Mouse (Mus musculus) MEL (cell line): ENCODE data around the gene Lsmem1. TPM values are rescaled to one million over a fixed set of nuclear protein-coding genes. Genes with fewer than 3 reads are reported as not detected.

Experiments
- DNase-seq: peaks from one replicate; pipeline ENCODE4 v3.0.0; 2011; ENCODE audit warnings: low read depth, low spot score
- H3K27ac ChIP-seq: 2 replicates; pipeline ENCODE4 v1.5.1; 2012; ENCODE audit warnings: low read depth, mild to moderate bottlenecking, control low read depth, low read length, moderate library complexity; ENCODE audit not compliant: control insufficient read depth
- H3K27me3 ChIP-seq, 2 experiments: fragments of 150-350 bp in 1 of 2; sonication (generic) in 1 of 2; 2 replicates each; pipeline ENCODE4 v1.6.1; 2012; ENCODE audit warnings: low read length in 2 of 2, mild to moderate bottlenecking in 2 of 2, improper control_type of control experiment in 1 of 2, moderate library complexity in 1 of 2; ENCODE audit not compliant: insufficient read depth in 2 of 2, control insufficient read depth in 1 of 2
- H3K36me3 ChIP-seq, 2 experiments: 2 replicates each; pipeline ENCODE4 v1.6.1; 2012 to 2014; ENCODE audit warnings: low read length in 2 of 2, improper control_type of control experiment in 1 of 2, inconsistent platforms in 1 of 2, mild to moderate bottlenecking in 1 of 2; ENCODE audit not compliant: insufficient read depth in 2 of 2, control insufficient read depth in 1 of 2
- H3K4me1 ChIP-seq, 2 experiments: fragments of 150-350 bp in 1 of 2; sonication (generic) in 1 of 2; 2 replicates each; pipeline ENCODE4 v1.6.1; 2012; ENCODE audit warnings: low read length in 2 of 2, improper control_type of control experiment in 1 of 2, mild to moderate bottlenecking in 1 of 2; ENCODE audit not compliant: insufficient read depth in 2 of 2, control insufficient read depth in 1 of 2
- H3K4me3 ChIP-seq, 2 experiments: fragments of 150-350 bp in 1 of 2; sonication (generic) in 1 of 2; 2 replicates each; pipeline ENCODE4 v1.5.1; 2012; ENCODE audit warnings: low read depth in 2 of 2, low read length in 2 of 2, mild to moderate bottlenecking in 2 of 2, moderate library complexity in 2 of 2, control low read depth in 1 of 2, improper control_type of control experiment in 1 of 2; ENCODE audit not compliant: control insufficient read depth in 1 of 2, insufficient read depth in 1 of 2
- H3K79me2 ChIP-seq: 2 replicates; pipeline ENCODE4 v1.6.1; 2012; ENCODE audit warnings: mild to moderate bottlenecking, low read length, moderate library complexity; ENCODE audit not compliant: control insufficient read depth, poor library complexity, insufficient read depth
- H3K9ac ChIP-seq: 2 replicates; pipeline ENCODE4 v1.6.1; 2012; ENCODE audit warnings: low read depth, mild to moderate bottlenecking, control low read depth, low read length, moderate library complexity; ENCODE audit not compliant: control insufficient read depth, poor library complexity, severe bottlenecking
- H3K9me3 ChIP-seq: fragments of 150-350 bp; sonication (generic); replicated peaks from 2 replicates; pipeline ENCODE4 v1.6.1; 2012; ENCODE audit warnings: mild to moderate bottlenecking, low read length, improper control_type of control experiment, moderate library complexity; ENCODE audit not compliant: insufficient read depth
- CHD1 ChIP-seq: IDR thresholded peaks from 2 replicates; pipeline ENCODE4 v1.6.1; 2012; ENCODE audit warnings: low read depth, mild to moderate bottlenecking, inconsistent platforms, low read length, improper control_type of control experiment
- CHD2 ChIP-seq: IDR thresholded peaks from 2 replicates; pipeline ENCODE4 v1.6.1; 2011; ENCODE audit warnings: low read length, improper control_type of control experiment
- GABPA ChIP-seq: IDR thresholded peaks from 2 replicates; pipeline ENCODE4 v1.6.1; 2012; ENCODE audit warnings: low read depth, mild to moderate bottlenecking, inconsistent platforms, low read length, improper control_type of control experiment, moderate library complexity
- GATA1 ChIP-seq: IDR thresholded peaks from 2 replicates; pipeline ENCODE4 v1.6.1; 2011; ENCODE audit warnings: low read depth, low read length, improper control_type of control experiment
- HCFC1 ChIP-seq: IDR thresholded peaks from 2 replicates; pipeline ENCODE4 v1.6.1; 2012; ENCODE audit warnings: low read depth, mild to moderate bottlenecking, inconsistent platforms, low read length, improper control_type of control experiment, moderate library complexity
- KAT2A ChIP-seq: conservative IDR thresholded peaks from 2 replicates; pipeline ENCODE4 v1.6.1; 2012; ENCODE audit warnings: low read depth, low read length, improper control_type of control experiment, inconsistent platforms
- MAZ ChIP-seq: IDR thresholded peaks from 2 replicates; pipeline ENCODE4 v1.6.1; 2012; ENCODE audit warnings: low read depth, mild to moderate bottlenecking, inconsistent platforms, low read length, improper control_type of control experiment
- NELFE ChIP-seq: IDR thresholded peaks from 2 replicates; pipeline ENCODE4 v1.6.1; 2011; ENCODE audit warnings: low read depth, low read length, improper control_type of control experiment
- POLR2A ChIP-seq, 2 experiments: IDR thresholded peaks; 2 replicates each; pipeline ENCODE4 v1.6.1; 2011 to 2012; ENCODE audit warnings: low read length in 2 of 2, mild to moderate bottlenecking in 2 of 2, control low read depth in 1 of 2, improper control_type of control experiment in 1 of 2, low read depth in 1 of 2, moderate library complexity in 1 of 2; ENCODE audit not compliant: control insufficient read depth in 1 of 2, insufficient read depth in 1 of 2, poor library complexity in 1 of 2
- POLR2AphosphoS2 ChIP-seq: IDR thresholded peaks from 2 replicates; pipeline ENCODE4 v1.6.1; 2011; ENCODE audit warnings: low read length, improper control_type of control experiment
- POLR2AphosphoS5 ChIP-seq: IDR thresholded peaks from 2 replicates; pipeline ENCODE4 v1.6.1; 2012; ENCODE audit warnings: low read depth, borderline replicate concordance, mild to moderate bottlenecking, inconsistent platforms, low read length, moderate library complexity, mixed read lengths
- RCOR1 ChIP-seq: IDR thresholded peaks from 2 replicates; pipeline ENCODE4 v1.6.1; 2012; ENCODE audit warnings: low read depth, mild to moderate bottlenecking, inconsistent platforms, low read length, improper control_type of control experiment
- TCF12 ChIP-seq: IDR thresholded peaks from 2 replicates; pipeline ENCODE4 v1.6.1; 2014; ENCODE audit warnings: low read depth, mild to moderate bottlenecking, inconsistent platforms, low read length, improper control_type of control experiment, moderate library complexity
- USF2 ChIP-seq, 2 experiments: IDR thresholded peaks; 2 replicates each; pipeline ENCODE4 v1.6.1; 2011 to 2012; ENCODE audit warnings: improper control_type of control experiment in 2 of 2, low read length in 2 of 2, borderline replicate concordance in 1 of 2, inconsistent platforms in 1 of 2, low read depth in 1 of 2, mild to moderate bottlenecking in 1 of 2; ENCODE audit not compliant: insufficient read depth in 1 of 2
- ZKSCAN1 ChIP-seq: IDR thresholded peaks from 2 replicates; pipeline ENCODE4 v1.6.1; 2012; ENCODE audit warnings: low read depth, mild to moderate bottlenecking, inconsistent platforms, low read length, improper control_type of control experiment, moderate library complexity
- ZNF384 ChIP-seq: IDR thresholded peaks from 2 replicates; pipeline ENCODE4 v1.6.1; 2012; ENCODE audit warnings: low read depth, mild to moderate bottlenecking, inconsistent platforms, low read length, improper control_type of control experiment
- polyA plus RNA-seq, 2 experiments: library from polyadenylated mRNA; stranded (reverse) in 1 of 2; unstranded in 1 of 2; fragments of >175 nt in 1 of 2; fragments of >200 nt in 1 of 2; gene quantifications; 2 replicates each; pipeline versions ENCODE4 v1.2.1 to v1.2.4; 2012; ENCODE audit warnings: low replicate concordance in 2 of 2, low read depth in 1 of 2; ENCODE audit not compliant: insufficient read length in 2 of 2, insufficient read depth in 1 of 2, missing spikeins in 1 of 2
- total RNA-seq: library from RNA; depleted of rRNA; stranded (reverse); fragments of 300-350 nt; gene quantifications from 2 replicates; pipeline ENCODE4 v1.2.3, GENCODE M21; 2012

Lsmem1 gene
- total and polyA plus RNA-seq, 3 experiments = 0.14 TPM; not detected in 2

- no peak for TF ChIP-seq KAT2A
- peak; percentile 48; the same call in 1 of the 2 replicates for TF ChIP-seq TCF12
- no peak for TF ChIP-seq CHD1
- TF ChIP-seq RCOR1 = peak; percentile 60; the same call in 1 of the 2 replicates
- no peak for TF ChIP-seq POLR2AphosphoS5
- TF ChIP-seq ZKSCAN1 = no peak
- no peak for TF ChIP-seq HCFC1
- TF ChIP-seq NELFE = no peak
- no peak for TF ChIP-seq CHD2
- no peak for TF ChIP-seq POLR2A (IDR thresholded peaks at IDR 0.05; ENCODE audit: control insufficient read depth in 1 of 2, insufficient read depth in 1 of 2, low read depth in 1 of 2, low read length in 2 of 2, poor library complexity in 1 of 2)
- TF ChIP-seq GABPA = no peak
- no peak for TF ChIP-seq USF2 (IDR thresholded peaks at IDR 0.05; ENCODE audit: borderline replicate concordance in 1 of 2, insufficient read depth in 1 of 2, low read depth in 1 of 2, low read length in 2 of 2)
- TF ChIP-seq POLR2AphosphoS2 = no peak
- TF ChIP-seq MAZ = no peak
Observed at GRCm38 (mm10) chr12:40152353-40153069, 46.8 kb downstream of the Lsmem1 start (continued).

- no peak for DNase-seq
- no peak overlapping the region for H3K4me3 ChIP-seq
- TF ChIP-seq ZNF384 (no peak), GATA1 (0 out of 2 replicates have a peak, but pooled peaks have one; percentile 44)
- H3K36me3 ChIP-seq = peaks cover 0 to 7% of the 10 kb centered on the region in 2 experiments; a peak in 2 of 4 replicates
- no peaks in the 10 kb centered on the region for H3K79me2 ChIP-seq
- H3K27me3 ChIP-seq = no peaks in the 10 kb centered on the region
- no peaks in the 10 kb centered on the region for H3K9me3 ChIP-seq
- H3K27ac ChIP-seq = no peak overlapping the region
- H3K9ac ChIP-seq = no peak overlapping the region
- H3K4me1 ChIP-seq = peaks cover 0 to 2% of the 10 kb centered on the region in 2 experiments; a peak in 2 of 4 replicates
Observed at GRCm38 (mm10) chr12:40147319-40147718, 52.0 kb downstream of the Lsmem1 start.

GRCm38 (mm10) chr12:40146510-40146909, 52.8 kb downstream of the Lsmem1 start:
- H3K9ac ChIP-seq = no peak overlapping the region
- H3K27ac ChIP-seq = no peak overlapping the region
- H3K79me2 ChIP-seq = no peaks in the 10 kb centered on the region
- no peaks in the 10 kb centered on the region for H3K4me1 ChIP-seq
- peaks cover 0 to 1% of the 10 kb centered on the region in 2 experiments; a peak in 2 of 4 replicates for H3K36me3 ChIP-seq
- DNase-seq = no peak
- H3K4me3 ChIP-seq = no peak overlapping the region
- H3K9me3 ChIP-seq = no peaks in the 10 kb centered on the region
- no peak for TF ChIP-seq POLR2AphosphoS2
- no peaks in the 10 kb centered on the region for H3K27me3 ChIP-seq
